Mouse (Mus musculus): ENCODE measurements around the gene Tctex1d2. TPM values are rescaled to one million over a fixed set of nuclear protein-coding genes. Genes with fewer than 3 reads are reported as not detected.

Tctex1d2 gene
- total and polyA plus RNA-seq, 2 experiments from 2014 or later, result 8.7 to 53.7 TPM

GRCm38 (mm10) chr16:32454646-32455045 is 35.1 kb downstream of the Tctex1d2 start:
- Histone ChIP-seq H3K9me3 (ENCODE audit: low read length) (no peaks in the 10 kb centered on the region), H3K4me1 (ENCODE audit: insufficient read depth, low read length) (no peaks in the 10 kb centered on the region), H3K36me3 (ENCODE audit: insufficient read depth, low read length) (peaks cover 25% of the 10 kb centered on the region), H3K4me2 (ENCODE audit: low read depth, low read length) (no peak overlapping the region), H3K27me3 (ENCODE audit: insufficient read depth, low read length) (no peaks in the 10 kb centered on the region), H3K4me3 (ENCODE audit: low read length) (no peak overlapping the region), H3K9ac (replicated peaks; ENCODE audit: low read length) (no peak overlapping the region), H3K27ac (no peak overlapping the region)
- DNase-seq (ENCODE audit: low spot score), result no peak
- TF ChIP-seq CTCF (IDR thresholded peaks at IDR 0.05; ENCODE audit: low read depth), result no peak
- 89% methylated on average over 5 of the region's 5 CpGs for WGBS
- no peak for ATAC-seq

DNA sequence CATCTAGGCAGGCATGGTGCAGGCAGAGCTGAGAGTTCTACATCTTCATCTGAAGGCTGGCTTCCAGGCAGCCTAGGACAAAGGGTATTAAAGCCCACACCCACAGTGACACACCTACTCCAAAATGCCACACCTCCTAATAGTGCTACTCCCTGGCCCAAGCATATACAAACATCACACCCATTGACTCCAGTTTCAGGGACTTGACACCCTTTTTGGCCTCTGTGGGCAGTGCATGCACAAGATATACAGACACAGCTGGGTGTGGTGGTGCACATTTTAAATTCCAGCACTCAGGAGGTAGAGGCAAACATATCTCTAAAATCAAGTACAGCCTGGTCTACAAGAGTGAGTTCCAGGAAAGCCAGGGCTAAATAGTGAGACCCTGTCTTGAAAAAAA is 36.6 kb downstream of the Tctex1d2 start:
- TF ChIP-seq CTCF (IDR thresholded peaks at IDR 0.05; ENCODE audit: low read depth), result no peak
- no peaks in the 10 kb centered on the region for H3K4me1 ChIP-seq (ENCODE audit: insufficient read depth, low read length)
- no peak overlapping the region for H3K4me2 ChIP-seq (ENCODE audit: low read depth, low read length)
- H3K36me3 ChIP-seq (ENCODE audit: insufficient read depth, low read length), result peaks cover 25% of the 10 kb centered on the region
- H3K9me3 ChIP-seq (ENCODE audit: low read length), result no peaks in the 10 kb centered on the region
- H3K9ac ChIP-seq (replicated peaks; ENCODE audit: low read length), result no peak overlapping the region
- ATAC-seq (no peak), DNase-seq (ENCODE audit: low spot score) (no peak)
- no peak overlapping the region for H3K4me3 ChIP-seq (ENCODE audit: low read length)
- H3K27me3 ChIP-seq (ENCODE audit: insufficient read depth, low read length), result no peaks in the 10 kb centered on the region
- H3K27ac ChIP-seq, result no peak overlapping the region

- Histone ChIP-seq H3K9ac (replicated peaks; ENCODE audit: low read length) (no peak overlapping the region), H3K4me2 (ENCODE audit: low read depth, low read length) (no peak overlapping the region), H3K4me1 (ENCODE audit: insufficient read depth, low read length) (no peaks in the 10 kb centered on the region), H3K9me3 (ENCODE audit: low read length) (no peaks in the 10 kb centered on the region), H3K27ac (no peak overlapping the region), H3K4me3 (ENCODE audit: low read length) (no peak overlapping the region), H3K36me3 (ENCODE audit: insufficient read depth, low read length) (peaks cover 24% of the 10 kb centered on the region), H3K27me3 (ENCODE audit: insufficient read depth, low read length) (no peaks in the 10 kb centered on the region)
- no peak for DNase-seq (ENCODE audit: low spot score)
- no peak for ATAC-seq
- 100% methylated on average over 1 of the region's 1 CpGs for WGBS
- no peak for TF ChIP-seq CTCF (IDR thresholded peaks at IDR 0.05; ENCODE audit: low read depth)
Measured at GRCm38 (mm10) chr16:32456761-32457160, 37.3 kb downstream of the Tctex1d2 start.

GRCm38 (mm10) chr16:32457589-32458386 is 38.3 kb downstream of the Tctex1d2 start:
- Histone ChIP-seq H3K4me2 (ENCODE audit: low read depth, low read length) (no peak overlapping the region), H3K9me3 (ENCODE audit: low read length) (no peaks in the 10 kb centered on the region), H3K9ac (replicated peaks; ENCODE audit: low read length) (no peak overlapping the region), H3K4me3 (ENCODE audit: low read length) (no peak overlapping the region), H3K36me3 (ENCODE audit: insufficient read depth, low read length) (peaks cover 20% of the 10 kb centered on the region), H3K27me3 (ENCODE audit: insufficient read depth, low read length) (no peaks in the 10 kb centered on the region), H3K4me1 (ENCODE audit: insufficient read depth, low read length) (no peaks in the 10 kb centered on the region), H3K27ac (no peak overlapping the region)
- DNase-seq (ENCODE audit: low spot score) (peak; percentile 65), ATAC-seq (no peak)
- 67% methylated on average over 10 of the region's 10 CpGs for WGBS
- TF ChIP-seq CTCF (IDR thresholded peaks at IDR 0.05; ENCODE audit: low read depth), result peak; percentile 60

DNA sequence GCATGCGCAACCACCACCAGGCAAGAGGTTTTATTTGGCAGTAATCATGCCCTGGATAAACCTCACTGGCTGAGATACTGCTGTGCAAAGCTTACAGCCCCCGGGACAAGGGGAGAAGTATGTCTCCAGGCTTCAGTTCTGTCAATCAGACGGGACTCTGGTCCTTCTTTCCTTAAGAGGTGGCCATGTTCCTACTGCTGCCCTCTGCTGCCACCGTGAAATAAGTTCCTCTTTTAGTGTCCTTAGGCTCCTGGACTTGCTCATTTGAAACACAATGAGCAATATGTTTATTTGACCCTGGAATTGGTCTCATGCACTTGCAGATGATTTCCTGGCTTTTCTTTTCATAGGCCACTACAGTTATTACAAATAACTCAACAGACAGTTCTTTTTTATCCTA is 41.0 kb downstream of the Tctex1d2 start:
- Histone ChIP-seq H3K4me2 (ENCODE audit: low read depth, low read length) (no peak overlapping the region), H3K9ac (replicated peaks; ENCODE audit: low read length) (no peak overlapping the region), H3K9me3 (ENCODE audit: low read length) (no peaks in the 10 kb centered on the region), H3K36me3 (ENCODE audit: insufficient read depth, low read length) (peaks cover 20% of the 10 kb centered on the region), H3K27ac (no peak overlapping the region), H3K27me3 (ENCODE audit: insufficient read depth, low read length) (no peaks in the 10 kb centered on the region), H3K4me1 (ENCODE audit: insufficient read depth, low read length) (no peaks in the 10 kb centered on the region), H3K4me3 (ENCODE audit: low read length) (no peak overlapping the region)
- WGBS, result 56% methylated on average over 4 of the region's 4 CpGs
- peak; percentile 6 for DNase-seq (ENCODE audit: low spot score)
- peak; percentile 31 for TF ChIP-seq CTCF (IDR thresholded peaks at IDR 0.05; ENCODE audit: low read depth)
- ATAC-seq, result no peak

DNA sequence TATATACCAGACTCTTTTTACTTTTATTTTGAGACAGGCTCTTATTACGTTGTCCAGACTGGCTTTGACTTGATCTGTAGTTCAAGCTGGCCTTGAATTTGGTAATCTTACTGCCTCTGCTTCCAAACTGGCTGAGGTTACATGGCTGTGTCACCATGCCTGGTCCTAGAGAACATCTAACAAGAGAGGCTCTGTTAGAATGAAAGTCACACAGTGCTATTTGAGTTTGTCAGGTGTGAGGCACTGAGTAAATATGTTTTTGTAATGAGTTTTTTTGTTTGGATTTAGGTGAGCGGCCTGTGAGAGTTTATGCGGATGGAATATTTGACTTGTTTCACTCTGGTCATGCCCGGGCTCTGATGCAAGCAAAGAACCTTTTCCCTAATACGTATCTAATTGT is 42.2 kb downstream of the Tctex1d2 start:
- ATAC-seq, result no peak
- H3K9me3 ChIP-seq (ENCODE audit: low read length), result no peaks in the 10 kb centered on the region
- 93% methylated on average over 5 of the region's 5 CpGs for WGBS
- H3K27ac ChIP-seq, result no peak overlapping the region
- H3K36me3 ChIP-seq (ENCODE audit: insufficient read depth, low read length), result peaks cover 19% of the 10 kb centered on the region
- no peak overlapping the region for H3K4me2 ChIP-seq (ENCODE audit: low read depth, low read length)
- TF ChIP-seq CTCF (IDR thresholded peaks at IDR 0.05; ENCODE audit: low read depth), result no peak
- no peak overlapping the region for H3K9ac ChIP-seq (replicated peaks; ENCODE audit: low read length)
- H3K4me1 ChIP-seq (ENCODE audit: insufficient read depth, low read length), result no peaks in the 10 kb centered on the region
- no peaks in the 10 kb centered on the region for H3K27me3 ChIP-seq (ENCODE audit: insufficient read depth, low read length)
- no peak for DNase-seq (ENCODE audit: low spot score)
- H3K4me3 ChIP-seq (ENCODE audit: low read length), result no peak overlapping the region

GRCm38 (mm10) chr16:32462950-32463349 is 43.4 kb downstream of the Tctex1d2 start:
- H3K27ac ChIP-seq, result no peak overlapping the region
- H3K4me3 ChIP-seq (ENCODE audit: low read length), result no peak overlapping the region
- no peaks in the 10 kb centered on the region for H3K27me3 ChIP-seq (ENCODE audit: insufficient read depth, low read length)
- 95% methylated on average over 16 of the region's 16 CpGs for whole genome bisulfite sequencing
- no peaks in the 10 kb centered on the region for H3K4me1 ChIP-seq (ENCODE audit: insufficient read depth, low read length)
- H3K36me3 ChIP-seq (ENCODE audit: insufficient read depth, low read length), result peaks cover 26% of the 10 kb centered on the region
- no peak for TF ChIP-seq CTCF (IDR thresholded peaks at IDR 0.05; ENCODE audit: low read depth)
- DNase-seq (ENCODE audit: low spot score) (no peak), ATAC-seq (no peak)
- H3K4me2 ChIP-seq (ENCODE audit: low read depth, low read length), result no peak overlapping the region
- no peaks in the 10 kb centered on the region for H3K9me3 ChIP-seq (ENCODE audit: low read length)
- no peak overlapping the region for H3K9ac ChIP-seq (replicated peaks; ENCODE audit: low read length)

Data from hindbrain, postnatal 0 days (tissue).